Mouse (Mus musculus): ENCODE data around the gene Krtap16-1. TPM values are rescaled to one million over a fixed set of nuclear protein-coding genes. Genes with fewer than 3 reads are reported as not detected.

Krtap16-1 gene
- polyA plus RNA-seq, 1 experiment: not detected

- WGBS: 41% methylated on average over 2 of the region's 2 CpGs
- Histone ChIP-seq H3K36me3 (ENCODE audit: control insufficient read depth, insufficient read depth, low read length) (no peaks in the 10 kb centered on the region), H3K27ac (ENCODE audit: insufficient read depth, low read length) (no peak overlapping the region), H3K27me3 (ENCODE audit: control insufficient read depth, insufficient read depth, low read length) (no peaks in the 10 kb centered on the region), H3K4me1 (ENCODE audit: control insufficient read depth, insufficient read depth, insufficient read length) (no peaks in the 10 kb centered on the region), H3K4me3 (ENCODE audit: extremely low read depth, insufficient read depth, insufficient read length) (no peak overlapping the region)
- DNase-seq (ENCODE audit: low read depth in 1 of 2, low spot score in 2 of 2): no peak
- TF ChIP-seq CTCF (IDR thresholded peaks at IDR 0.05; ENCODE audit: extremely low read depth, insufficient read depth, insufficient read length, insufficient replicate concordance) (no peak), POLR2A (IDR thresholded peaks at IDR 0.05; ENCODE audit: low read depth, low read length) (no peak)
These were observed 20.4 kb downstream of the Krtap16-1 start for GRCm38 (mm10) chr11:99965961-99966360.

DNA sequence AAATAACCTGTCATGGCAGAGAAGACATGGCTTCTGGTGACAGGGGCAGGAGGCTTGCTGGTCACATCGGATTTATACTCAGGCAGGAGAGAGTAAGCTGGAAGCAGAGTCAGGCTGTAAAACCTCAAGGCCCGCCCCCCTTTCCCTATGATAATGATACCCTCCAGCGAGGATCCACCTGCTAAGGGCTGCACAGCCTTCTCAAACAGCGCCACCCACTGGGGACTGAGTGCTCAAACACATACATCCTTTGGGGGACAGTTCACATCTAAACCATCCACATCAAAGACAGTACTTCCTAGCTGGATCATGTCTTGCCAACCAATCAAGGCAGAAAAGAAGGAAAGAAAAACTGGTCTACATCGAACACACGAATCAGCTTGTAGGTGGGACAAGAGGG is 22.2 kb downstream of the Krtap16-1 start:
- Histone ChIP-seq H3K4me1 (ENCODE audit: control insufficient read depth, insufficient read depth, insufficient read length) (no peaks in the 10 kb centered on the region), H3K27me3 (ENCODE audit: control insufficient read depth, insufficient read depth, low read length) (no peaks in the 10 kb centered on the region), H3K36me3 (ENCODE audit: control insufficient read depth, insufficient read depth, low read length) (no peaks in the 10 kb centered on the region), H3K27ac (ENCODE audit: insufficient read depth, low read length) (no peak overlapping the region), H3K4me3 (ENCODE audit: extremely low read depth, insufficient read depth, insufficient read length) (no peak overlapping the region)
- WGBS: 61% methylated on average over 6 of the region's 6 CpGs
- DNase-seq (ENCODE audit: low read depth in 1 of 2, low spot score in 2 of 2): no peak
- TF ChIP-seq POLR2A (IDR thresholded peaks at IDR 0.05; ENCODE audit: low read depth, low read length) (no peak), CTCF (IDR thresholded peaks at IDR 0.05; ENCODE audit: extremely low read depth, insufficient read depth, insufficient read length, insufficient replicate concordance) (no peak)

DNA sequence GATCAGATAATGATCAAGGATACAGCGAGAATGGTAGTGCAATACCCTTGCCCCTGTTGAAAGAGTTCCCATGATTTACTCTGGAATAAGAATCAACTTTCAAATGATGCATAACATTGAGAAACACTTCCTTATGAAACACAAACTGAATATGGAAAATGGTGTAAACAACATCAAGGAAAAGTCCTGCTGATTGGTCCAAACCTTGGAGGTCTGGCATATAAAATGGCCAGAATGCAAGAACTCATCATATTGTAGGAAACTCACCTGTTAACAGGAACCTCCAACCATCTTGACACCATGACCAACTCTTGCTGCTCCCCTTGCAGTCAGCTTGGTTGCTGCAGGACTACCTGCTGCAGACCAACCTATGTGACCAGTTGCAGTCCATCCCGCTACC is 38.2 kb downstream of the Krtap16-1 start, which contains the start of gene Krtap9-5:
Gene Krtap9-5 (plus strand): TSS at position 301 of the 400 bp plus-strand sequence.
- H3K27ac ChIP-seq (ENCODE audit: insufficient read depth, low read length): no peak within 1 kb of the TSS
- 79% methylated on average over 2 of the region's 2 CpGs for WGBS
- no peaks in the 10 kb centered on the region for H3K36me3 ChIP-seq (ENCODE audit: control insufficient read depth, insufficient read depth, low read length)
- no peak for DNase-seq (ENCODE audit: low read depth in 1 of 2, low spot score in 2 of 2)
- no peaks in the 10 kb centered on the region for H3K27me3 ChIP-seq (ENCODE audit: control insufficient read depth, insufficient read depth, low read length)
- no peaks in the 10 kb centered on the region for H3K4me1 ChIP-seq (ENCODE audit: control insufficient read depth, insufficient read depth, insufficient read length)
- TF ChIP-seq CTCF (IDR thresholded peaks at IDR 0.05; ENCODE audit: extremely low read depth, insufficient read depth, insufficient read length, insufficient replicate concordance) (no peak), POLR2A (IDR thresholded peaks at IDR 0.05; ENCODE audit: low read depth, low read length) (no peak)
- H3K4me3 ChIP-seq (ENCODE audit: extremely low read depth, insufficient read depth, insufficient read length): no peak within 1 kb of the TSS

GRCm38 (mm10) chr11:99937751-99938264 is 48.6 kb downstream of the Krtap16-1 start:
- no peak overlapping the region for H3K4me3 ChIP-seq (ENCODE audit: extremely low read depth, insufficient read depth, insufficient read length)
- no peaks in the 10 kb centered on the region for H3K27me3 ChIP-seq (ENCODE audit: control insufficient read depth, insufficient read depth, low read length)
- no peaks in the 10 kb centered on the region for H3K36me3 ChIP-seq (ENCODE audit: control insufficient read depth, insufficient read depth, low read length)
- DNase-seq (ENCODE audit: low read depth in 1 of 2, low spot score in 2 of 2): no peak
- no peak overlapping the region for H3K27ac ChIP-seq (ENCODE audit: insufficient read depth, low read length)
- no peaks in the 10 kb centered on the region for H3K4me1 ChIP-seq (ENCODE audit: control insufficient read depth, insufficient read depth, insufficient read length)
- TF ChIP-seq POLR2A (IDR thresholded peaks at IDR 0.05; ENCODE audit: low read depth, low read length): no peak
- TF ChIP-seq CTCF (IDR thresholded peaks at IDR 0.05; ENCODE audit: extremely low read depth, insufficient read depth, insufficient read length, insufficient replicate concordance): no peak
- WGBS: 74% methylated on average over 9 of the region's 9 CpGs

GRCm38 (mm10) chr11:99935991-99936390 is 50.4 kb downstream of the Krtap16-1 start, which contains the start of gene Krtap31-2:
Krtap31-2 (plus strand) TSS chr11:99936291.
- TF ChIP-seq CTCF (IDR thresholded peaks at IDR 0.05; ENCODE audit: extremely low read depth, insufficient read depth, insufficient read length, insufficient replicate concordance) (no peak), POLR2A (IDR thresholded peaks at IDR 0.05; ENCODE audit: low read depth, low read length) (no peak)
- no peak within 1 kb of the TSS for H3K27ac ChIP-seq (ENCODE audit: insufficient read depth, low read length)
- no peaks in the 10 kb centered on the region for H3K36me3 ChIP-seq (ENCODE audit: control insufficient read depth, insufficient read depth, low read length)
- WGBS: 78% methylated on average over 1 of the region's 1 CpGs
- H3K4me3 ChIP-seq (ENCODE audit: extremely low read depth, insufficient read depth, insufficient read length): no peak within 1 kb of the TSS
- H3K27me3 ChIP-seq (ENCODE audit: control insufficient read depth, insufficient read depth, low read length): no peaks in the 10 kb centered on the region
- H3K4me1 ChIP-seq (ENCODE audit: control insufficient read depth, insufficient read depth, insufficient read length): no peaks in the 10 kb centered on the region
- no peak for DNase-seq (ENCODE audit: low read depth in 1 of 2, low spot score in 2 of 2)

Other genes starting within 250 kb of the Krtap16-1 start
- gene Gm11595, start 213.7 kb downstream of the Krtap16-1 start, polyA plus RNA-seq (2012; rRNA removed): not detected in 2 replicates
- gene Krtap4-8, start 205.9 kb downstream of the Krtap16-1 start, polyA plus RNA-seq (2012; rRNA removed): not detected in 2 replicates
- gene Krtap4-9, start 201.4 kb downstream of the Krtap16-1 start, polyA plus RNA-seq (2012; rRNA removed): not detected in 2 replicates
- not detected in 2 replicates for gene Gm11596, start 193.1 kb downstream of the Krtap16-1 start, polyA plus RNA-seq (2012; rRNA removed)
- not detected in 2 replicates for gene Gm11569, start 187.7 kb downstream of the Krtap16-1 start, polyA plus RNA-seq (2012; rRNA removed)
- gene Gm11554, start 182.2 kb downstream of the Krtap16-1 start, polyA plus RNA-seq (2012; rRNA removed): not detected in 2 replicates
- not detected in 2 replicates for gene Krtap4-13, start 176.7 kb downstream of the Krtap16-1 start, polyA plus RNA-seq (2012; rRNA removed)
- gene Gm11564, start 170.9 kb downstream of the Krtap16-1 start, polyA plus RNA-seq (2012; rRNA removed): not detected in 2 replicates
- not detected in 2 replicates for gene 2300003K06Rik, start 148.5 kb downstream of the Krtap16-1 start, polyA plus RNA-seq (2012; rRNA removed)
- not detected in 2 replicates for gene Krtap4-16, start 135.0 kb downstream of the Krtap16-1 start, polyA plus RNA-seq (2012; rRNA removed)
- gene Gm11568, start 128.7 kb downstream of the Krtap16-1 start, polyA plus RNA-seq (2012; rRNA removed): not detected in 2 replicates
- not detected in 2 replicates for gene Gm11559, start 122.1 kb downstream of the Krtap16-1 start, polyA plus RNA-seq (2012; rRNA removed)
- not detected in 2 replicates for gene Krtap9-1, start 113.2 kb downstream of the Krtap16-1 start, polyA plus RNA-seq (2012; rRNA removed)
- gene Gm11567, start 107.4 kb downstream of the Krtap16-1 start, polyA plus RNA-seq (2012; rRNA removed): not detected in 2 replicates
- gene Krtap31-1, start 78.7 kb downstream of the Krtap16-1 start, polyA plus RNA-seq (2012; rRNA removed): not detected in 2 replicates
- not detected in 2 replicates for gene Gm11565, start 71.8 kb downstream of the Krtap16-1 start, polyA plus RNA-seq (2012; rRNA removed)
- gene Krtap31-2, start 50.3 kb downstream of the Krtap16-1 start, polyA plus RNA-seq (2012; rRNA removed): not detected in 2 replicates
- not detected in 2 replicates for gene Krtap9-5, start 38.1 kb downstream of the Krtap16-1 start, polyA plus RNA-seq (2012; rRNA removed)
- gene Krtap29-1, start 7.5 kb downstream of the Krtap16-1 start, polyA plus RNA-seq (2012; rRNA removed): not detected in 2 replicates
- not detected in 2 replicates for gene Krtap17-1, start 7.4 kb upstream of the Krtap16-1 start, polyA plus RNA-seq (2012; rRNA removed)
- gene Krt33a, start 29.6 kb upstream of the Krtap16-1 start, polyA plus RNA-seq (2012; rRNA removed): not detected in 2 replicates
- not detected in 2 replicates for gene Krt33b, start 43.3 kb upstream of the Krtap16-1 start, polyA plus RNA-seq (2012; rRNA removed)
- gene Krt34, start 55.0 kb upstream of the Krtap16-1 start, polyA plus RNA-seq (2012; rRNA removed): not detected in 2 replicates
- gene Krt31, start 64.0 kb upstream of the Krtap16-1 start, polyA plus RNA-seq (2012; rRNA removed): not detected in 2 replicates
- not detected in 2 replicates for gene Krt32, start 101.6 kb upstream of the Krtap16-1 start, polyA plus RNA-seq (2012; rRNA removed)
- not detected in 2 replicates for gene Krt35, start 109.6 kb upstream of the Krtap16-1 start, polyA plus RNA-seq (2012; rRNA removed)
- gene Krt36, start 119.0 kb upstream of the Krtap16-1 start, polyA plus RNA-seq (2012; rRNA removed): not detected in 2 replicates
- gene Krt13, start 135.0 kb upstream of the Krtap16-1 start, polyA plus RNA-seq (2012; rRNA removed): 0.08 TPM in 1 of 2 replicates, not detected in the other
- not detected in 2 replicates for gene Krt15, start 149.3 kb upstream of the Krtap16-1 start, polyA plus RNA-seq (2012; rRNA removed)
- gene Krt19, start 162.1 kb upstream of the Krtap16-1 start, polyA plus RNA-seq (2012; rRNA removed): 3.2 and 4.9 TPM in 2 replicates
- gene Krt9, start 206.6 kb upstream of the Krtap16-1 start, polyA plus RNA-seq (2012; rRNA removed): not detected in 2 replicates
- gene Krt14, start 221.0 kb upstream of the Krtap16-1 start, polyA plus RNA-seq (2012; rRNA removed): 0.20 TPM in 1 of 2 replicates, not detected in the other